In genomic region chr7:119769895-119770294, GRCm38 (mm10) we compare ENCODE assay signal across 28 mouse cellular contexts. TPM values are rescaled to one million over a fixed set of nuclear protein-coding genes. Genes with fewer than 3 reads are reported as not detected.
"Had no signal": no experiment of that assay in that cellular context is flagged by ENCODE, and none has a peak within 500 bp of the region (broad histone marks: within the 10 kb centered on the region; RNA-seq: fewer than 3 reads in every experiment).

No protein-coding gene starts in this region.

- DNase-seq: kidney, adult 9 months; kidney, postnatal 14 days; kidney, postnatal 4 days; left cerebral cortex, postnatal 4 days; liver, postnatal 0 days; lung, embryonic 14.5 days; retina, postnatal 1 day; right cerebral cortex, postnatal 25 days; thymus, adult 2 months; thymus, postnatal 14 days; thymus, postnatal 4 days had no signal

- H3K4me2 ChIP-seq: limb, embryonic 12.5 days; limb, embryonic 15.5 days; liver, embryonic 11.5 days; lung, embryonic 14.5 days; midbrain, embryonic 12.5 days; midbrain, embryonic 15.5 days; neural tube, embryonic 13.5 days had no signal

- H3K4me1 ChIP-seq: limb, embryonic 12.5 days; limb, embryonic 15.5 days; midbrain, embryonic 12.5 days; midbrain, embryonic 15.5 days; neural tube, embryonic 13.5 days had no signal

- H3K4me3 ChIP-seq: limb, embryonic 12.5 days; limb, embryonic 15.5 days; midbrain, embryonic 12.5 days; midbrain, embryonic 15.5 days; myocyte; neural tube, embryonic 13.5 days had no signal

- ATAC-seq: liver, postnatal 0 days; lung, postnatal 0 days; midbrain, embryonic 15.5 days had no signal

- H3K27ac ChIP-seq: limb, embryonic 12.5 days; limb, embryonic 15.5 days; liver, embryonic 14.5 days; macrophage; midbrain, embryonic 12.5 days; midbrain, embryonic 15.5 days; neural tube, embryonic 13.5 days had no signal

- H3K9me3 ChIP-seq: limb, embryonic 12.5 days; limb, embryonic 15.5 days; midbrain, embryonic 12.5 days; midbrain, embryonic 15.5 days; neural tube, embryonic 13.5 days had no signal

- H3K27me3 ChIP-seq: limb, embryonic 12.5 days; limb, embryonic 15.5 days; midbrain, embryonic 12.5 days; midbrain, embryonic 15.5 days; neural tube, embryonic 13.5 days had no signal

- H3K9ac ChIP-seq: limb, embryonic 12.5 days; limb, embryonic 15.5 days; liver, embryonic 14.5 days; liver, postnatal 0 days; lung, embryonic 14.5 days; midbrain, embryonic 12.5 days; midbrain, embryonic 15.5 days; neural tube, embryonic 13.5 days had no signal

- H3K36me3 ChIP-seq: limb, embryonic 12.5 days; limb, embryonic 15.5 days; midbrain, embryonic 12.5 days; midbrain, embryonic 15.5 days; neural tube, embryonic 13.5 days had no signal

RNA-seq across cellular contexts. Expression of gene Acsm3, which starts 9.2 kb away (rescaled TPM):
- total RNA-seq: layer of hippocampus, adult 18-20 months; layer of hippocampus, postnatal 14 days; left cerebral cortex, adult 8-10 months; left cerebral cortex, postnatal 14 days; left cerebral cortex, postnatal 4 days; megakaryocyte, adult 5-6 weeks; neutrophil, adult 5-6 weeks had no signal
- polyA plus RNA-seq: lung, postnatal 0 days; macrophage; midbrain, embryonic 15.5 days; spleen, adult 2 months had no signal
